Mouse (Mus musculus) small intestine, adult 2 months (tissue): ENCODE data around the gene Akap1.

ENCODE experiments used
- CTCF ChIP-seq: fragments of 200-500 bp; IDR thresholded peaks from 2 replicates; pipeline ENCODE4 v1.5.1; 2012; ENCODE audit warnings: low read depth, mild to moderate bottlenecking, control low read depth, inconsistent platforms, low read length, moderate library complexity, mixed read lengths; ENCODE audit not compliant: insufficient replicate concordance, insufficient read length; ENCODE audit errors: extremely low read depth
- POLR2A ChIP-seq: fragments of 200-500 bp; IDR thresholded peaks from 2 replicates; pipeline ENCODE4 v1.6.1; 2012; ENCODE audit warnings: low read depth, mild to moderate bottlenecking, control low read depth, inconsistent platforms, low read length, moderate library complexity

- TF ChIP-seq POLR2A (no peak), CTCF (no peak)
Observed at GRCm38 (mm10) chr11:88786816-88787215, 77.6 kb downstream of the Akap1 start.
